Mouse (Mus musculus) embryonic stem cell, embryonic (primary cell): Measurements from ENCODE around the gene Cd96.
"Not testable (repeated sequence)": the region's sequence is repeated elsewhere in the genome, so short reads cannot be mapped to it uniquely, and the experiment has no call there.

Experiments
- CTCF ChIA-PET, 4 experiments: fragments of 300-600 bp in 2 of 4; fragments of 350-600 bp in 2 of 4; sonication (Branson Sonifier 250); formaldehyde crosslinking; loops; one replicate each; lab custom pipeline; 2022; ENCODE audit warnings: inconsistent platforms in 2 of 4; lab: Charles Lee
- POLR2A ChIA-PET, 4 experiments: fragments of 300-600 bp in 2 of 4; fragments of 350-600 bp in 2 of 4; sonication (Branson Sonifier 250); formaldehyde crosslinking; loops; one replicate each; lab custom pipeline; 2022; ENCODE audit warnings: antibody characterized with exemption in 4 of 4, inconsistent platforms in 1 of 4; lab: Charles Lee

Gene Cd96

GRCm38 (mm10) chr16:46120020-46120419 lies at the start of gene Cd96:
TSS of gene Cd96 (minus strand) at chr16:46120251.
- CTCF ChIA-PET = no interaction called here
- POLR2A ChIA-PET = interaction anchor here in 1 of 4 experiments (0.6 kb wide), 1 partner anchor 129 kb away, joined by 3 read pairs; no protein-coding TSS in a partner anchor

- POLR2A ChIA-PET = no interaction called here
- CTCF ChIA-PET = no interaction called here
Measured at GRCm38 (mm10) chr16:46166971-46167370, 46.9 kb upstream of the Cd96 start.

GRCm38 (mm10) chr16:46165305-46165704 lies 45.3 kb upstream of the Cd96 start:
- CTCF ChIA-PET = interaction anchor here in 2 of 4 experiments (0.6 kb wide), 2 partner anchors 187 to 313 kb away, joined by 3 to 6 read pairs; no protein-coding TSS in a partner anchor
- POLR2A ChIA-PET = no interaction called here

GRCm38 (mm10) chr16:46154832-46155231 lies 34.8 kb upstream of the Cd96 start, which contains the start of gene Gm4737:
TSS of gene Gm4737 (minus strand) at chr16:46155077.
- POLR2A ChIA-PET, CTCF ChIA-PET: not testable (repeated sequence)

- ChIA-PET CTCF (interaction anchor here in 2 of 4 experiments (0.7 to 1.4 kb wide), 2 partner anchors 10 to 92 kb away, joined by 3 to 4 read pairs; no protein-coding TSS in a partner anchor), POLR2A (interaction anchor here in 1 of 4 experiments (0.5 kb wide), 1 partner anchor 317 kb away, joined by 7 read pairs; no protein-coding TSS in a partner anchor)
Measured at GRCm38 (mm10) chr16:46151141-46151540, 31.1 kb upstream of the Cd96 start.

GRCm38 (mm10) chr16:46148661-46149341 lies 28.8 kb upstream of the Cd96 start:
- ChIA-PET CTCF (no interaction called here), POLR2A (no interaction called here)

- CTCF ChIA-PET = no interaction called here
Measured at GRCm38 (mm10) chr16:46146962-46147361, 26.9 kb upstream of the Cd96 start.

GRCm38 (mm10) chr16:46122238-46122637 lies 2.2 kb upstream of the Cd96 start:
- CTCF ChIA-PET = no interaction called here
- POLR2A ChIA-PET = no interaction called here

More at GRCm38 (mm10) chr16:46146962-46147361, 26.9 kb upstream of the Cd96 start:
- POLR2A ChIA-PET = no interaction called here

GRCm38 (mm10) chr16:46121420-46121819 lies 1.4 kb upstream of the Cd96 start:
- ChIA-PET POLR2A (no interaction called here), CTCF (no interaction called here)

GRCm38 (mm10) chr16:46120607-46121006 lies 556 bp upstream of the Cd96 start:
- ChIA-PET CTCF (interaction anchor here in 1 of 4 experiments (0.6 kb wide), 1 partner anchor 156 kb away, joined by 3 read pairs; no protein-coding TSS in a partner anchor), POLR2A (no interaction called here)

- CTCF ChIA-PET = interaction anchor here in 1 of 4 experiments (0.7 kb wide), 1 partner anchor 710 kb away, joined by 5 read pairs; no protein-coding TSS in a partner anchor
- POLR2A ChIA-PET = no interaction called here
Measured at GRCm38 (mm10) chr16:46117645-46118044, 2.4 kb downstream of the Cd96 start.

GRCm38 (mm10) chr16:46114727-46115126 lies 5.3 kb downstream of the Cd96 start:
- CTCF ChIA-PET = no interaction called here

GRCm38 (mm10) chr16:46109536-46109935 lies 10.5 kb downstream of the Cd96 start:
- ChIA-PET CTCF (no interaction called here), POLR2A (no interaction called here)

More at GRCm38 (mm10) chr16:46114727-46115126, 5.3 kb downstream of the Cd96 start:
- POLR2A ChIA-PET = no interaction called here

- ChIA-PET POLR2A (no interaction called here), CTCF (no interaction called here)
Measured at GRCm38 (mm10) chr16:46107431-46107830, 12.6 kb downstream of the Cd96 start.

- ChIA-PET POLR2A (interaction anchor here in 1 of 4 experiments (0.6 kb wide), 1 partner anchor 94 kb away, joined by 4 read pairs; no protein-coding TSS in a partner anchor), CTCF (no interaction called here)
Measured at GRCm38 (mm10) chr16:46104491-46104890, 15.6 kb downstream of the Cd96 start.

GRCm38 (mm10) chr16:46101748-46102147 lies 18.3 kb downstream of the Cd96 start:
- CTCF ChIA-PET = interaction anchor here in 1 of 4 experiments (0.6 to 1.0 kb wide), 2 partner anchors 111 to 162 kb away, joined by 3 to 6 read pairs; no protein-coding TSS in a partner anchor

GRCm38 (mm10) chr16:46100286-46100685 lies 19.8 kb downstream of the Cd96 start:
- CTCF ChIA-PET = interaction anchor here in 2 of 4 experiments (0.6 to 1.0 kb wide), 3 partner anchors 26 to 109 kb away, joined by 3 to 5 read pairs (median 3); no protein-coding TSS in a partner anchor
- POLR2A ChIA-PET = no interaction called here

More at GRCm38 (mm10) chr16:46101748-46102147, 18.3 kb downstream of the Cd96 start:
- POLR2A ChIA-PET = interaction anchor here in 1 of 4 experiments (0.8 kb wide), 1 partner anchor 17 kb away, joined by 3 read pairs; no protein-coding TSS in a partner anchor

GRCm38 (mm10) chr16:46097421-46097820 lies 22.6 kb downstream of the Cd96 start:
- POLR2A ChIA-PET = no interaction called here
- CTCF ChIA-PET = no interaction called here

GRCm38 (mm10) chr16:46094478-46094877 lies 25.6 kb downstream of the Cd96 start:
- POLR2A ChIA-PET = no interaction called here
- CTCF ChIA-PET = interaction anchor here in 1 of 4 experiments (0.5 to 0.6 kb wide), 2 partner anchors 22 to 251 kb away, joined by 3 to 5 read pairs; no protein-coding TSS in a partner anchor

GRCm38 (mm10) chr16:46092935-46093334 lies 27.1 kb downstream of the Cd96 start:
- CTCF ChIA-PET = no interaction called here
- POLR2A ChIA-PET = no interaction called here
